Mouse (Mus musculus) forelimb bud, embryonic 11.5 days (tissue): ENCODE data around the gene Sema3f.

Source experiments
- DNase-seq: peaks from one replicate; pipeline ENCODE4 v3.0.0-alpha.2; 2012; ENCODE audit warnings: low read depth, low spot score

Gene Sema3f

DNA sequence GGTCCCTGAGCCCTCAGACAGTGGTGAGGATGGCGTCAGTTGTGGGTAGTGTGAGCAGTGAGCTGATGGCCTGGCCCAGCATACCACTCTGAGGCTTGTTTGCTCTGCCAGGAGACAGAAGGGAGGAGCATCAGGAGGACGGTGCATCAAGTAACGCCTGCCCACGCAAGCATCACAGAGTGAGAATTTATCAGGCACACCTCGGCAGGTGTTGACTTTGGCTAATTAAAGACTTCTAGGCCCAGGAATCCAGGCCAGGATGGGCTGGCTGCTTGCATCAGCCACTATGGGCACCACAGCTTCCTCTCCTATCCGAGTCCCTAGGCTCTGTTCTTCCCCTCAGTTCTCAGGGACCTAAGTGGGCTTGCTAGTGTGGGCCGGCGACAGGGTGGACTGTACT lies 47.9 kb downstream of the Sema3f start:
- DNase-seq = no peak

DNA sequence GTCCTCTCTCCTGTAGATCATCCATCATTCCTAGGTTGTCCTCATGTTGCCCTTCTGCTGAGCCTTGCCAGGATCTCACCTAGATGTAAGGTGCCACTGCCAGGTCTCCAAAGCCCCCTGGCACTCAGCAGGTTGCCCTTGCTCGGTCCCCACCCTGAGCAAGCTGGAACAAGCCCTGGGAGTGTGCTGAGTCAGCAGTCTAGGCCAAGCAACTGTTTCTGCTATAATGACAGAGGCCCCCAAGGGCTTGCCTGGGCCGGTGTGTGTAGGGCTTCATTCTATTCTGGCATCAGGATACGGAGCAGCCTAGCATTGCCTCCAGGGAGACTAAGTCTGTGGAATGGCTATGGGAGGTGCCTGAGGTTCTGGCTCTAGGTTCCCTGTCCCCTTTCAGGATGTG lies 49.5 kb downstream of the Sema3f start:
- DNase-seq = no peak

GRCm38 (mm10) chr9:107659961-107660360 lies 50.3 kb downstream of the Sema3f start:
- DNase-seq = no peak

GRCm38 (mm10) chr9:107659551-107659950 lies 50.7 kb downstream of the Sema3f start:
- DNase-seq = no peak

DNA sequence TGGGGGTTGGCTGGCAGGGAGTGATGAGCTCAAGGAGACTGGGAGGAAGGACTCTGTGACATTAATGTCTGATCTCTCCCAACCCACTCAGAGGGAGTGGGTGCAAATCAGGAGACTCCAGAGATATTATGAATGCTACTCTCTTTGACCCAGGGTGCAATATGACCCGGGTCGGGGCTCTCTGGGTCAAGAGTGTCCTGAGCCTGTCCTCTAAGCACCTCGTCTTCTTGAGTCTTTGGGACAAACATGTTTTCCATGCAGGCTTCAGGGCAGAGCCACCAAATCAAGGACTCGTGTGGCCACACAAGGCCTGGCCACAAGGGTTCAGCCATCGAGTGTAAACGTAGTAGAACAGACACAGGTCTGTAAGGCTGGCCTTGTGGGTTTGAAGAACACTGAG lies 52.2 kb downstream of the Sema3f start:
- no peak for DNase-seq

DNA sequence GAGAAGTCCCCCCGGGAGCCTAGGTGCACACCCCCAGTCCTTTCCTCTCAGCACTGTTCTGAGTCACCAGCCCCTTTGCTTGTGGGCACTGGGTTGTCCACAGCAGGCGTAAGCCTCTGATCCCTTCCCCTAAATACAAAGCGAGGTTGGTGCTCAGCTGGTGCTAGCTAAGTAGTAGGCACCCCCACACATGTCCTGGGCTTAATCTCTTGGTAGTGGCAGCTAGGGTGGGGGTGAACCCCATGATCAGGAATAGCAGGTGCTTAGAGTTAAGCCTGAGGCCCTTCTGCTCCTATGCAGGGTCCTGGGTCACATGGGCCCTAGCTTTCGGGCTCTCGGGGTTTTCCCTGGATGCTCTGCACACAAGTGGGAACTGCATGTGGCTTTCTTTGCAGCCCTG lies 53.1 kb downstream of the Sema3f start:
- no peak for DNase-seq

DNA sequence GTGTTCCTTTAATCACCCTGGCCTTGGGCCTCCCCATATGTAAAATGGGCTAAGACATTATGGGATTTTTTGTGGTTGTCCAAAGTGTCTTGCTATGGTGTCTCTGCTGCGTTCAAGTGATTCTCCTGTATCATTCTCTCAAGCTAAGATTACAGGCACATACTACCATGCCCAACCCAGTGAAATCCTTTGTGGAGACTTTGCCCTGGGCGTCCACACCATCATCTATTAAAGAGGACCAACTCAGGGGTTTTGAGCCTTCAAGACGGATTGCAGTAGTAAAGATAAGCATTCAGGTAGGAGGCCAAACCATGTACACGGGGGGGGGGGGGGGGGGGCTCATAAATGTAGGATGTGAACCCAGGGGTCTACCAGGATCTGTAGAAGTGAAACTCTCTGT lies 55.7 kb downstream of the Sema3f start:
- no peak for DNase-seq

GRCm38 (mm10) chr9:107653474-107653873 lies 56.8 kb downstream of the Sema3f start:
- DNase-seq = no peak

DNA sequence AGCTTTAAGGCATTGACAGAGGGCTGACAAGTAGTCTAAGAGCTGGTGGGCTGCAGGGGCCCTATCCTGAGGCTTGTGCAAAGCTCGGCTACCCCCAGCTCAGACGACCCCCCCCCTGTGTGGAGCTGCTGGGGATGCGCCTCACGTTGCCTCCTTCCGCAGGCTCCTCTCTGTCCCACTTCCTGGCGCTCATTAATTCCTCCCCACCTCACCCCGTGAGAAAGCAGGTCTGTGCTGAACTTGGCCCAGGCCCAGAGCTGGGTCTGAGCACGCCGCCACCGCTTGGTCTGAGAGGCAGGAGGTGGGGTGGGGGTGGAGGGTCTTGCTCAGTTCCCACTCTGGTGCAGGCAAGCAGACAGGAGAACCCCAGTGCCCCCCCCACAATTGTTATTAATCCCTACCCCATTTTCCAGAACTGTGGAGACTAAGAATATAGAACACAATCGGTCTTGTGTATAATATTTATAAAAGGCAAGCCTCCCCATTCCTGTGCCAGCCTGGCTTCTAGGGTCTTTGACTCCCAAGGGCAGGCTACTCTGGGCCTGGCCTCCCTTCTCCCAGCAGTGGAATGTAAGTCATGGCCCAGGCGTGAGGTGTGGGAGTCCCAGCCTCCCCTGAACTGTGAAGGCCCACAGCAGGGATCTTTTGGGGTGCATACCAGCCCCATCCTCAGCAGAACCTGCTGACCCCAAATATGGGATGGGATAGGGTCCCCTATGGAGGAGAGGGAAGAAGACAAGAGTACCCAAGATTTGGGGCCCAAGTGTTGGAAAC lies 59.4 kb downstream of the Sema3f start:
- DNase-seq = no peak

- DNase-seq = no peak
These were observed 60.0 kb downstream of the Sema3f start for GRCm38 (mm10) chr9:107650225-107650624.

- no peak for DNase-seq
These were observed 61.5 kb downstream of the Sema3f start for GRCm38 (mm10) chr9:107648767-107649166.

DNA sequence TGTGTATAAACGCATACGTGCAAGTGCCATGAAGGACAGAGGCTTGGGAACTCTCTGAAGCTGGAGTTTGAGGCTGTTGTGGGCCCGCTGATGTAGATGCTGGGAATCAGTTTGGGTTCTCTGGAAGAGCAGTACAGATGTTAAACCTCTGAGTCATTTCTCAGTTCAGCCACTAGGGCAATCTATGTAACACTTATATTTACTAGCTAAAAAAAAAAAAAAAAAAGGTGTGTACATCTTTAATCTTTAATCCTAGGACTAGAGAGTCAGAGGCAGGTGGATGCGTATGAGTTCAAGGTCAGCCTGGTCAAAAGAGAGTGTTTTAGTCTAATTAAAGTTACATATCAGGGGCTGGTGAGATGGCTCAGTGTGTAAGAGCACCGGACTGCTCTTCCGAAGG lies 63.3 kb downstream of the Sema3f start:
- no peak for DNase-seq

DNA sequence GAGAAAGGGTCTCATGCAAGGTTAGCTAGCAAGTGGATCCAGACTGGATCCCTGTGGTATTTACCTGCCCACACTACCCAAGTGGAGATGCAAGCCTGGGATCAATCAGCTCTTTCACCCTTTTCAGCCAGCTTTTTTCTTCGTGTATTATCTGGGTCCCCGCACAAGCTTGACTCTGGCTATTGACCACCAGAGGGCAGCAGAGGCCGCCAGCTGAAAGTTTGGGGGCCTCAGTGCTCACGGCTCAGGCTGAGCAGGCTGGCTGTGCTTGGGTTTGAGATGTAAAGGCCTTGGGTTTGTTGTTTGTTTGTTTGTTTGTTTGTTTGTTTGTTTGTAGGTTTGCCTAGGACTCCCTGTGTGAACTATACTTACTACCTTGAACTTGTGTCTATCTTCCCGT lies 64.7 kb downstream of the Sema3f start:
- peak; percentile 88 for DNase-seq

GRCm38 (mm10) chr9:107645153-107645510 lies 65.1 kb downstream of the Sema3f start:
- DNase-seq = no peak

GRCm38 (mm10) chr9:107644495-107645152 lies 65.7 kb downstream of the Sema3f start:
- peak; percentile 88 for DNase-seq

- no peak for DNase-seq
These were observed 66.6 kb downstream of the Sema3f start for GRCm38 (mm10) chr9:107643544-107644214.

DNA sequence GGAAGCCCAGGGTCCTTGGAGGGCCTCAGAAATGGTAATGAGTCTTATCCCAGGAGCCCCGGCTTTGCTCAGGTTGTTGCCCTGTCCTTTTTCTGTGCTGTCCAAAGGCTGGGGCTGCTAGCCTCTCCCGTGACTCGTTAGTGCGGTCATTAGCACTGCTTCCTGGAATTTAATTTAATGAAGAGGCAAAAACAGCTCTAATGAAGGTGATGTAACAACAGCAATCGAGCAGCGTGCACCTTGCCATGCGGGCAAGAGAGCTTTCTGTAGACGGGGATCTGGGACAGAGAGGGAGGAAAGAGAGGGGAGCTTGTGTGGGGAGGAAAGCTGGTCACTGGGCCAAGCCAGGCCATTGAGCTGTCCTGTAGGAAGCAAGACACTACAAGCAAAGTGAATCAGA lies 68.6 kb downstream of the Sema3f start:
- no peak for DNase-seq

- no peak for DNase-seq
These were observed 70.0 kb downstream of the Sema3f start for GRCm38 (mm10) chr9:107640257-107640772.

GRCm38 (mm10) chr9:107637070-107637469 lies 73.2 kb downstream of the Sema3f start:
- no peak for DNase-seq

GRCm38 (mm10) chr9:107635279-107636028 lies 74.8 kb downstream of the Sema3f start, which contains the start of gene Gnai2:
TSS of gene Gnai2 (minus strand) at chr9:107635367.
- peak; percentile 97 for DNase-seq

GRCm38 (mm10) chr9:107634406-107635278 lies 75.6 kb downstream of the Sema3f start:
- DNase-seq = no peak
